Mouse (Mus musculus) B cell, adult 2 months (primary cell): ENCODE results near the gene Prep.

Experiments used
- DNase-seq, 2 experiments: peaks; one replicate each; pipeline ENCODE4 v3.0.0; 2022

Gene Prep

DNA sequence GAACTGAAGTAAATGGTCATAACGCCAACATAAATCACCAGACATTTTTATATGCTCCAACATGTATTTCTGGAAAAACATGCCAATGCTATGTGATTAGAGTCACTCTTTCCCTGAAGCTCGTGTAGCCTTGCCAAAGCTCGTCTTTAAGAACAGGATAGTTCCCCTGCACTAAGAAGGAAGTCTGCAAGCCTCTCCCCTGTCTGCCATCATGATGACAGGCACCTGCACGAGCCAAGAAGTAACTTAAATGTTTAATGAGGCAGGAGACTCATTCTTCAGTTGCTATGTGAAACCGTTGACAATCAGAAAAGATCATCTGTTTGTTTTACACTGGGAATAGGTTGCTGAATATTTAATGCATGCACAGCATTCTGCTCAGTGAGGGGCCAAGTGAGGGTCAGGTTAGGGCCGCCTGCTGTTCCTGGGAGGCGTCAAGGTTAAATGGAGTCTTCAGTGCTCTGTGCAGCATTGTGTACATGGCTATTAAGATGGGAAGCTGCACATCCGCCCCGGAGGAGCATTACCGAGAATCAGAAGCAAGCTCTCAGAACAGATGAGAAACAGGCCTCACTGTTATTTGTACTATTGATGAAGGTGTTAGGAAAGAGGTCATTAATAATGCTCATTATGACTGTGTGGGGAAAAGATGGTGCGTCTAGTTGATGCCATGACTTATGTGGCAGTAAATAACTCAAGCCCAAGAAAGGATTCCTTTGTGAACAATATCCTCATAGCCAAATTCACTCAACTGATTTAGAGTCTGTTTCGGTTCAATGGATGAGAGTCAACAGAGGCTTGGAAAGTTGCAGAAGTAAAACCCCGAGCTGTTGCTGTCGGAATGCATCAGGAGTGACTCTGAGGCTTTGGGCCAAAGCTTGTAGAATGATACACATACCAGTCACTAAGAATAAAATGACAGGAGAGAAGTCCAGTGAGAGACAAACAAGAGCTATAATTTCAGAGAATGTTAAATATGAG lies 126.6 kb downstream of the Prep start:
- no peak for DNase-seq

DNA sequence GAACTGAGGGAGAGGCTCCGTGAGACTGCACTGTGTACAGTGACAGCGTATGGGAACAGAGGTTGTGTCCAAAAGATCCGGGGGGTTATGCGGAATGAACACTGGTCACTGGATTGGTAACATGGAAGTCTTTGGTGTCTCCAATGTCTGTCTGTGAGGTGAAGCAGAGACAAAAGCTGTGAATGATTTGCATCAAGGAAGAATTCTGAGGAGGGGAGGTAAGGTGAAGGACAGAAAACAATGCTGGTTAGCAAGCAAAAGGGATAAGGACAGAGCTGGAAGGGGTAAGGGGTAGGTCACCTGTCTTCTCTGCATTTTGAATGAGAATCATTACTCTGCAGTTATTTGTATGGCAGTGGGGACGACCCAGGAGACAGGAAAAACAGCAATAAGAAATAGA lies 127.5 kb downstream of the Prep start:
- no peak for DNase-seq

DNA sequence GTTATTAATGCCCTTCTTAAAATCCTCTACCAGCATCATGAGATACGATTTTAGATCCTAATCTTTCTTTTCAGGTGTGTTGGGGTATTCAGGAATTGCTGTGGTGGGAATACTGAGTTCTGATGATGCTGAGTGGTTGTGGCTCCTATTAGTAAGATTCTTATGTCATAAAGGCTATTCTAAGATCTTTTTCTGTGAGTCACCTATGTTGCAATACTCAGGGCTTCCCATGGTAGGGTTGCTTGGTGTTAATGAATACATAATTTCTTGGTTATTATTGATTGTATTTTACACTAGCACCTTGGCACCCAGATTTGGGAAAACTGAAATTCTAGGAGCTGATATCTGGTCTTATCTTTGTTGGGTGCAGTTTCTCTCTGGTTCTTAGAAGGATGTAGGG lies 137.6 kb downstream of the Prep start:
- no peak for DNase-seq

DNA sequence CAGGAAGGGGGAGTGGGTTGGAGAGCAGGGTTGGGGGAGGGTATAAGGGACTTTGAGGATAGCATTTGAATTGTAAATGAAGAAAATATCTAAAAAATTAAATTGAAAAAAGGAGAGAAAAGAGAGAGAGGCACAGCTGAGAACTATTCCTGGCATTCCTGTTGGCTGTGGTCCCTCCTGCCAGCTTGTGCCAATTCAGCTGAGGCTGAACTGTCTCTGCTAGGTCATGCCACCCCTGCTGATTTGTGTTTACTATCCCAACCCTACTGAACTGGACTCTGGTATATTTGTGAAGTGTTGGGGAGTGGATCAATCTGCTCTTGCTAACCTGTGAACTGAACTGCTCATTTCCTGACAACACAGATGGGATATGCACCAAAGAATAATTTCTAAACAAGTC lies 143.2 kb downstream of the Prep start:
- DNase-seq = no peak

DNA sequence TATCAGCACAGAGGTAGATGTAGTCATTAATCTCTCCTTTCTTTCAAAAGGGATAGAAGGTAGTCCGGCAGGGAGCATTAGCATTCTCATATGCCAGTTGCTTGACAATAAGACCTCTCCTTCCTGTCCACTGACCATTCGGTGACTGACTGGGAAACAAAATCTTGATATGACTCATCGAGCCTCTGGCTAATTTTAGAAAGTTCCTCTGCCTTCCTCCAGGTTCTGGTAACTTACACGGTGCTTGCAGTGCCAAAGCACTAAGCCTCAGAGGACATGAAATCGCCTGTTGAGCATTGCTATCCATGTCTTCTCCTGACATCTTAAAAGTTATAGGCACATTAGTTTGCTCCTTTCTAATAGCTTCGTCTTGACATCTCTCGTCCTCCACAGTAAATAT lies 149.7 kb downstream of the Prep start:
- no peak for DNase-seq
